17 mouse cellular contexts compared by ENCODE assay signal in the genomic region with DNA sequence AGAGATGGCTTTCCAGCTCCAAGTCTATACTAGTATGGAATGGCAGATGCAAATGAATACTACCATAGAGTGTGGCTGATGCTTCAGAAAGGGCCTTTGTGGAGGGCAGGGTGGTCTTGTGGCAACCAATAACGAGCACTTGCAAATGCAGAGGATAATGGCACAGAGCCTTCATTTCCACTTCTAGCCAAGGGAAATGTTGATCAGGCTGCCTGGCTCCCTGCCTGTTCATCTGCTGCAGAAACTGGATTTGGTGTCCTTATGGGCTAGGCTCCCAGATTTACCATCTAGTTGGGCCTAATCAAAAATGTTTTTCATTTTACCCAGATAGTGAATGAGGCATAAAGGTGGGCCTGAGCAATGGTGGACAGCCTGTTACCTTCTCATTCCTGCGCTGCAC.
DNase-seq lines count a peak whose midpoint lies in the region; ATAC-seq and TF ChIP-seq lines count a peak whose summit lies in the region.
"Had no signal": no experiment of that assay in that cellular context is flagged by ENCODE, and none has a peak within 500 bp of the region (broad histone marks: within the 10 kb centered on the region; RNA-seq: fewer than 3 reads in every experiment).

No protein-coding gene starts in this region.

- intact Hi-C loops in left cerebral cortex, postnatal 14 days (cut with DNase I), result no loop called here

- TF ChIP-seq CTCF in layer of hippocampus, adult 2 months (conservative IDR thresholded peaks at IDR 0.05), result no peak

- H3K4me3 ChIP-seq in layer of hippocampus, adult 2 months, result no peak overlapping the region
- H3K4me3 ChIP-seq: heart, embryonic 12.5 days; intestine, embryonic 15.5 days; limb, embryonic 13.5 days; midbrain, embryonic 15.5 days had no signal

- peak; percentile 10 to 12 for DNase-seq in frontal cortex, postnatal 14 days (ENCODE audit: low spot score in 2 of 2)
- peak; percentile 73 to 83 for DNase-seq in layer of hippocampus, adult 2 months (ENCODE audit: low spot score in 2 of 2)
- peak; percentile 22 to 31 for DNase-seq in left cerebral cortex, postnatal 14 days (ENCODE audit: low spot score in 2 of 2)
- peak; percentile 38 for DNase-seq in telencephalon, adult 2 months (ENCODE audit: low read depth, low spot score)
- no peak for DNase-seq in heart, adult 18-20 months
- no peak for DNase-seq in urinary bladder, postnatal 25 days (ENCODE audit: low spot score)
- DNase-seq: adrenal gland, postnatal 14 days; cerebellum, adult 11-12 months; gastrocnemius, postnatal 10 days; heart, postnatal 4 days; kidney, postnatal 14 days; lung, adult 2 months had no signal

- ATAC-seq in frontal cortex, adult (ENCODE audit: low TSS enrichment), result no peak
- ATAC-seq: intestine, embryonic 15.5 days; midbrain, embryonic 15.5 days had no signal

- peak overlapping the region; percentile 46 for H3K27ac ChIP-seq in layer of hippocampus, adult 2 months
- H3K27ac ChIP-seq: intestine, embryonic 15.5 days; limb, embryonic 13.5 days; midbrain, embryonic 15.5 days had no signal

Comparison
In these comparisons a context has a peak if more than half of its experiments do, and no peak if none do; other contexts are left out.
1. DNase-seq: peak in frontal cortex, postnatal 14 days (2 of 2), layer of hippocampus, adult 2 months (2 of 2), left cerebral cortex, postnatal 14 days (2 of 2) and telencephalon, adult 2 months (single experiment); none in heart, adult 18-20 months (0 of 2) and urinary bladder, postnatal 25 days (single experiment).